Mouse (Mus musculus): ENCODE results near the gene Tns1. TPM values are rescaled to one million over a fixed set of nuclear protein-coding genes. Genes with fewer than 3 reads are reported as not detected.

The Tns1 gene
- polyA plus RNA-seq, 1 experiment from 2014 or later: 9.3 TPM

DNA sequence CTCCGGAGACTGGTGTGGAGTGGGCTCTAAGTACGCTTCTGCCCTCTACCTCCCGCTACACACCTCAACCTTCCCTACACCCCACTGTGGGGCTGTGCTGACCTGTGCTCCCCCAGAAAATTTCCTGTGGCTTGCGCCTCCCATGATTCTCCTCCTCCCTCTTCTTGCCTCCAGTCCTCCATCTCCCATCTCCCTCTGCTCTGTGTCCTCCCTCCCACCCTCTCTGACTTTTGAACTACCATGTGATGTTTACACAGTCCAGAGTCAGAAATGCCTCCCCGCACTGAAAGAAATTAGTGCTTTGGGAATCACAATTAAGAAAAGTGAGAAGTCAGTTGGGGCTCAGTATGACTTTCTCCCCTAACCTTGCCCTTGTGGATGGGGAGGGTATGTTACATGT is 64.7 kb downstream of the Tns1 start:
- DNase-seq (ENCODE audit: low spot score, missing footprints) (no peak), ATAC-seq (ENCODE audit: low FRiP score) (no peak)
- Histone ChIP-seq H3K4me2 (no peak overlapping the region), H3K9ac (ENCODE audit: low read length) (no peak overlapping the region), H3K36me3 (ENCODE audit: control insufficient read depth, insufficient read depth, low read length) (no peaks in the 10 kb centered on the region), H3K9me3 (ENCODE audit: control insufficient read depth, low read length) (no peaks in the 10 kb centered on the region), H3K4me3 (ENCODE audit: low read depth, low read length) (no peak overlapping the region), H3K27ac (ENCODE audit: low read depth, low read length) (no peak overlapping the region), H3K4me1 (ENCODE audit: control insufficient read depth, insufficient read depth, low read length) (no peaks in the 10 kb centered on the region), H3K27me3 (ENCODE audit: control insufficient read depth, insufficient read depth, low read length) (no peaks in the 10 kb centered on the region)
- 92% methylated on average over 5 of the region's 5 CpGs for WGBS

GRCm38 (mm10) chr1:74058771-74059170 is 65.5 kb downstream of the Tns1 start:
- no peak overlapping the region for H3K4me3 ChIP-seq (ENCODE audit: low read depth, low read length)
- H3K27me3 ChIP-seq (ENCODE audit: control insufficient read depth, insufficient read depth, low read length): no peaks in the 10 kb centered on the region
- H3K36me3 ChIP-seq (ENCODE audit: control insufficient read depth, insufficient read depth, low read length): no peaks in the 10 kb centered on the region
- ATAC-seq (ENCODE audit: low FRiP score) (no peak), DNase-seq (ENCODE audit: low spot score, missing footprints) (no peak)
- no peak overlapping the region for H3K4me2 ChIP-seq
- WGBS: 86% methylated on average over 4 of the region's 4 CpGs
- no peaks in the 10 kb centered on the region for H3K9me3 ChIP-seq (ENCODE audit: control insufficient read depth, low read length)
- H3K27ac ChIP-seq (ENCODE audit: low read depth, low read length): no peak overlapping the region
- H3K4me1 ChIP-seq (ENCODE audit: control insufficient read depth, insufficient read depth, low read length): no peaks in the 10 kb centered on the region
- H3K9ac ChIP-seq (ENCODE audit: low read length): no peak overlapping the region

GRCm38 (mm10) chr1:74058309-74058708 is 65.9 kb downstream of the Tns1 start:
- WGBS: 86% methylated on average over 4 of the region's 4 CpGs
- Histone ChIP-seq H3K4me2 (no peak overlapping the region), H3K27ac (ENCODE audit: low read depth, low read length) (no peak overlapping the region), H3K4me1 (ENCODE audit: control insufficient read depth, insufficient read depth, low read length) (no peaks in the 10 kb centered on the region), H3K9ac (ENCODE audit: low read length) (no peak overlapping the region), H3K27me3 (ENCODE audit: control insufficient read depth, insufficient read depth, low read length) (no peaks in the 10 kb centered on the region), H3K9me3 (ENCODE audit: control insufficient read depth, low read length) (no peaks in the 10 kb centered on the region), H3K36me3 (ENCODE audit: control insufficient read depth, insufficient read depth, low read length) (no peaks in the 10 kb centered on the region), H3K4me3 (ENCODE audit: low read depth, low read length) (no peak overlapping the region)
- DNase-seq (ENCODE audit: low spot score, missing footprints) (no peak), ATAC-seq (ENCODE audit: low FRiP score) (no peak)

GRCm38 (mm10) chr1:74057501-74057900 is 66.7 kb downstream of the Tns1 start:
- Histone ChIP-seq H3K4me2 (no peak overlapping the region), H3K9me3 (ENCODE audit: control insufficient read depth, low read length) (no peaks in the 10 kb centered on the region), H3K9ac (ENCODE audit: low read length) (no peak overlapping the region), H3K4me1 (ENCODE audit: control insufficient read depth, insufficient read depth, low read length) (no peaks in the 10 kb centered on the region), H3K36me3 (ENCODE audit: control insufficient read depth, insufficient read depth, low read length) (no peaks in the 10 kb centered on the region), H3K27me3 (ENCODE audit: control insufficient read depth, insufficient read depth, low read length) (no peaks in the 10 kb centered on the region), H3K4me3 (ENCODE audit: low read depth, low read length) (no peak overlapping the region), H3K27ac (ENCODE audit: low read depth, low read length) (no peak overlapping the region)
- DNase-seq (ENCODE audit: low spot score, missing footprints) (peak; percentile 53), ATAC-seq (ENCODE audit: low FRiP score) (no peak)
- 87% methylated on average over 5 of the region's 5 CpGs for WGBS

DNA sequence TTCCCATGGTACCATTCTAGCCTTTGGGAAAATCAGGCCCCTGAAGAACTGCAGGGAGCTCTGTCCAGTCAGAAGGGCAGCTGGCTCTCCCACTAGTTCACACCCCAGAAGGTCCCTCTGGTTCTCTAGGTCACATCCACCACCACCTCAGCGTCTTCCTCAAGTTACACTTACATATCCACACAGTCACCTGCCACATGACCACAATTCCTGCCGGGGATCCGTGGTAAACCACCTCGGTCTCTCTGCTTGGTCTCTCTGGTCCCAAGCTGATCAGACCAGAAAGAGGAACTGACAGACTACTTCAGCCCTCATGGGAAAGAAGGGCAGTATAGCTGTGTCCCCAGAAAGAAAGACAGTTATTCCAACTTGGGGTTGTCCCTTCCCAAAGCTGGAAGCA is 68.7 kb downstream of the Tns1 start:
- 88% methylated on average over 4 of the region's 4 CpGs for WGBS
- Histone ChIP-seq H3K4me3 (ENCODE audit: low read depth, low read length) (no peak overlapping the region), H3K27me3 (ENCODE audit: control insufficient read depth, insufficient read depth, low read length) (no peaks in the 10 kb centered on the region), H3K9me3 (ENCODE audit: control insufficient read depth, low read length) (no peaks in the 10 kb centered on the region), H3K4me2 (no peak overlapping the region), H3K9ac (ENCODE audit: low read length) (no peak overlapping the region), H3K36me3 (ENCODE audit: control insufficient read depth, insufficient read depth, low read length) (no peaks in the 10 kb centered on the region), H3K27ac (ENCODE audit: low read depth, low read length) (no peak overlapping the region), H3K4me1 (ENCODE audit: control insufficient read depth, insufficient read depth, low read length) (no peaks in the 10 kb centered on the region)
- no peak for ATAC-seq (ENCODE audit: low FRiP score)
- DNase-seq (ENCODE audit: low spot score, missing footprints): peak; percentile 37

DNA sequence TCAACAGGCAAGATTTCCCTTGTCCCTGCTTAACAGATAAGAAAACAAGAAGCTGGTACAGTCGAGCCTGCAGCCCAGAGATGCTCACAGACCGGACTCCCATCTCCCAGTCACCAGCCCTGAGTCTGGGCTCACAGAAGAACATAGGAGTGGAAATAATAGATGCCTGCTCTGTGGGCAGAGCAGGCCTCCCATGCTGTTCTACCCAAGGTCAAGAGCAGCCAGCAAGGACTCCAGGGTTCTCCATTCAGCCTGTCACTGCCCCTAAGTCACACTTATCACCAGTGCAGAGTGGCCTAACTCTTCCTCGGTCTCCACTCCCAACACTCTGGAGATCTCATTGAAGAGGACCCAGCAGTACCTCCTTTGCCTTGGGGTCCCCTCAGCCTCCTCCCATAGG is 69.8 kb downstream of the Tns1 start:
- Histone ChIP-seq H3K9me3 (ENCODE audit: control insufficient read depth, low read length) (no peaks in the 10 kb centered on the region), H3K4me1 (ENCODE audit: control insufficient read depth, insufficient read depth, low read length) (no peaks in the 10 kb centered on the region), H3K27ac (ENCODE audit: low read depth, low read length) (no peak overlapping the region), H3K27me3 (ENCODE audit: control insufficient read depth, insufficient read depth, low read length) (no peaks in the 10 kb centered on the region), H3K4me3 (ENCODE audit: low read depth, low read length) (no peak overlapping the region), H3K9ac (ENCODE audit: low read length) (no peak overlapping the region), H3K4me2 (no peak overlapping the region), H3K36me3 (ENCODE audit: control insufficient read depth, insufficient read depth, low read length) (no peaks in the 10 kb centered on the region)
- DNase-seq (ENCODE audit: low spot score, missing footprints): peak; percentile 79
- no peak for ATAC-seq (ENCODE audit: low FRiP score)
- 75% methylated on average over 3 of the region's 3 CpGs for WGBS

GRCm38 (mm10) chr1:74054007-74054406 is 70.2 kb downstream of the Tns1 start:
- WGBS: 51% methylated on average over 6 of the region's 7 CpGs
- Histone ChIP-seq H3K4me2 (no peak overlapping the region), H3K9ac (ENCODE audit: low read length) (no peak overlapping the region), H3K36me3 (ENCODE audit: control insufficient read depth, insufficient read depth, low read length) (no peaks in the 10 kb centered on the region), H3K27me3 (ENCODE audit: control insufficient read depth, insufficient read depth, low read length) (no peaks in the 10 kb centered on the region), H3K27ac (ENCODE audit: low read depth, low read length) (no peak overlapping the region), H3K4me1 (ENCODE audit: control insufficient read depth, insufficient read depth, low read length) (no peaks in the 10 kb centered on the region), H3K4me3 (ENCODE audit: low read depth, low read length) (no peak overlapping the region), H3K9me3 (ENCODE audit: control insufficient read depth, low read length) (no peaks in the 10 kb centered on the region)
- no peak for DNase-seq (ENCODE audit: low spot score, missing footprints)
- ATAC-seq (ENCODE audit: low FRiP score): no peak

DNA sequence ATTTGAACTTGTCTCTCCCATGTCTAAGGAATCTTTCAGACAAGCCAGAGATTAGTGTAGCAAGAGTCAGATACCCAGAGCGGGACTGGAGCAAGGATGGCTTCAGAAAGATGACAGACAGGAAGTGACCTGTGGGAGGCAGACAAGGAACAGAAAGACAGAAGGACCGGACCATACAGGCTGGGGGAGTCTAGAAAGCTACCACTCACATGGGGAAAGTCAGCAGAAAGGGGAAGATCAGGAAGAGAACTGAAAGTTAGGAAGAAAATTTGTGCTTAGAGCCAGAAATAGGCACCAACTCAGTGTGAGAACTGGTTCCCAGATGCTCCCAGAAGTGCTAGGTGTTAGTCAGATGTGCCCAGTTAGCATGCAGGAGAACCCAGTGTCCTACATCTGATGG is 71.2 kb downstream of the Tns1 start:
- 82% methylated on average over 2 of the region's 2 CpGs for WGBS

DNA sequence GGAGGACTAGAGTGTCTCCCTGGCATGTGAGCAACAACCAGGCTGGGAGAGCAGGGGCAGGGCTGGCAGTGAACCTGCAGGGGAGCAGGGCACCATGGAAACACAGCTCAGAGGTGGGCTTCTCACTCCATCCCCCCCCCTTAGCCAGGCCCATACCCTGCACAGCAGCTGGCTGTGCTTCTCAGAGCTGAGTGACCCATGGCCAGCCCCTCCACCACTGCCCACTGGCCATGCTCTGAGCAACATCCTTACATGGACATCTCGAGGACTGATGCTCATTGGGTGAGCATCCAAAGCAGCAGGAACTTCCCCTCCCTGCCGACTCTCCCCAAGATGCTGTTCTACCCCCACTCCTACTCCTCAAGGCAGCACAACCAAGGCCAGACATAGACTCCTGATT is 72.9 kb downstream of the Tns1 start:
- Histone ChIP-seq H3K4me2 (no peak overlapping the region), H3K27me3 (ENCODE audit: control insufficient read depth, insufficient read depth, low read length) (no peaks in the 10 kb centered on the region), H3K4me3 (ENCODE audit: low read depth, low read length) (no peak overlapping the region), H3K9me3 (ENCODE audit: control insufficient read depth, low read length) (no peaks in the 10 kb centered on the region), H3K4me1 (ENCODE audit: control insufficient read depth, insufficient read depth, low read length) (no peaks in the 10 kb centered on the region), H3K9ac (ENCODE audit: low read length) (no peak overlapping the region), H3K27ac (ENCODE audit: low read depth, low read length) (no peak overlapping the region), H3K36me3 (ENCODE audit: control insufficient read depth, insufficient read depth, low read length) (no peaks in the 10 kb centered on the region)
- DNase-seq (ENCODE audit: low spot score, missing footprints) (no peak), ATAC-seq (ENCODE audit: low FRiP score) (no peak)
- WGBS: 53% methylated on average over 2 of the region's 2 CpGs

More for the DNA sequence above, 71.2 kb downstream of the Tns1 start:
- no peaks in the 10 kb centered on the region for H3K4me1 ChIP-seq (ENCODE audit: control insufficient read depth, insufficient read depth, low read length)
- DNase-seq (ENCODE audit: low spot score, missing footprints): no peak
- no peaks in the 10 kb centered on the region for H3K27me3 ChIP-seq (ENCODE audit: control insufficient read depth, insufficient read depth, low read length)
- H3K4me3 ChIP-seq (ENCODE audit: low read depth, low read length): no peak overlapping the region
- no peak overlapping the region for H3K9ac ChIP-seq (ENCODE audit: low read length)
- ATAC-seq (ENCODE audit: low FRiP score): no peak
- H3K9me3 ChIP-seq (ENCODE audit: control insufficient read depth, low read length): no peaks in the 10 kb centered on the region
- H3K27ac ChIP-seq (ENCODE audit: low read depth, low read length): no peak overlapping the region
- no peak overlapping the region for H3K4me2 ChIP-seq
- H3K36me3 ChIP-seq (ENCODE audit: control insufficient read depth, insufficient read depth, low read length): no peaks in the 10 kb centered on the region

- no peaks in the 10 kb centered on the region for H3K27me3 ChIP-seq (ENCODE audit: control insufficient read depth, insufficient read depth, low read length)
- no peak for ATAC-seq (ENCODE audit: low FRiP score)
- DNase-seq (ENCODE audit: low spot score, missing footprints): no peak
- no peak overlapping the region for H3K27ac ChIP-seq (ENCODE audit: low read depth, low read length)
- H3K9me3 ChIP-seq (ENCODE audit: control insufficient read depth, low read length): no peaks in the 10 kb centered on the region
- 88% methylated on average over 17 of the region's 17 CpGs for WGBS
- H3K4me3 ChIP-seq (ENCODE audit: low read depth, low read length): no peak overlapping the region
- H3K4me1 ChIP-seq (ENCODE audit: control insufficient read depth, insufficient read depth, low read length): no peaks in the 10 kb centered on the region
- H3K4me2 ChIP-seq: no peak overlapping the region
- no peak overlapping the region for H3K9ac ChIP-seq (ENCODE audit: low read length)
- no peaks in the 10 kb centered on the region for H3K36me3 ChIP-seq (ENCODE audit: control insufficient read depth, insufficient read depth, low read length)
Measured at GRCm38 (mm10) chr1:74049430-74049829, 74.8 kb downstream of the Tns1 start.

Measured in midbrain, embryonic 11.5 days (tissue).